Mouse (Mus musculus): ENCODE measurements around the gene Zfp511. TPM values are rescaled to one million over a fixed set of nuclear protein-coding genes. Genes with fewer than 3 reads are reported as not detected.

The Zfp511 gene
- total RNA-seq, 1 experiment from 2014 or later, result 31.4 TPM

GRCm38 (mm10) chr7:140045546-140045945, 9.4 kb downstream of the Zfp511 start:
- no peak for ATAC-seq (replicated peaks; ENCODE audit: insufficient number of reproducible peaks, low FRiP score, low TSS enrichment, poor library complexity, severe bottlenecking)

GRCm38 (mm10) chr7:140047811-140048311, 11.7 kb downstream of the Zfp511 start:
- ATAC-seq (replicated peaks; ENCODE audit: insufficient number of reproducible peaks, low FRiP score, low TSS enrichment, poor library complexity, severe bottlenecking), result 0 out of 2 replicates have a peak, but pooled peaks have one; percentile 15

- no peak for ATAC-seq (replicated peaks; ENCODE audit: insufficient number of reproducible peaks, low FRiP score, low TSS enrichment, poor library complexity, severe bottlenecking)
Observed at GRCm38 (mm10) chr7:140048361-140049114, 12.3 kb downstream of the Zfp511 start, which contains the start of gene Msx3. TSS of gene Msx3 (minus strand) at chr7:140049089.

- ATAC-seq (replicated peaks; ENCODE audit: insufficient number of reproducible peaks, low FRiP score, low TSS enrichment, poor library complexity, severe bottlenecking), result no peak
Observed at GRCm38 (mm10) chr7:140049115-140049689, 13.0 kb downstream of the Zfp511 start.

- no peak for ATAC-seq (replicated peaks; ENCODE audit: insufficient number of reproducible peaks, low FRiP score, low TSS enrichment, poor library complexity, severe bottlenecking)
Observed at GRCm38 (mm10) chr7:140054124-140054523, 17.9 kb downstream of the Zfp511 start.

DNA sequence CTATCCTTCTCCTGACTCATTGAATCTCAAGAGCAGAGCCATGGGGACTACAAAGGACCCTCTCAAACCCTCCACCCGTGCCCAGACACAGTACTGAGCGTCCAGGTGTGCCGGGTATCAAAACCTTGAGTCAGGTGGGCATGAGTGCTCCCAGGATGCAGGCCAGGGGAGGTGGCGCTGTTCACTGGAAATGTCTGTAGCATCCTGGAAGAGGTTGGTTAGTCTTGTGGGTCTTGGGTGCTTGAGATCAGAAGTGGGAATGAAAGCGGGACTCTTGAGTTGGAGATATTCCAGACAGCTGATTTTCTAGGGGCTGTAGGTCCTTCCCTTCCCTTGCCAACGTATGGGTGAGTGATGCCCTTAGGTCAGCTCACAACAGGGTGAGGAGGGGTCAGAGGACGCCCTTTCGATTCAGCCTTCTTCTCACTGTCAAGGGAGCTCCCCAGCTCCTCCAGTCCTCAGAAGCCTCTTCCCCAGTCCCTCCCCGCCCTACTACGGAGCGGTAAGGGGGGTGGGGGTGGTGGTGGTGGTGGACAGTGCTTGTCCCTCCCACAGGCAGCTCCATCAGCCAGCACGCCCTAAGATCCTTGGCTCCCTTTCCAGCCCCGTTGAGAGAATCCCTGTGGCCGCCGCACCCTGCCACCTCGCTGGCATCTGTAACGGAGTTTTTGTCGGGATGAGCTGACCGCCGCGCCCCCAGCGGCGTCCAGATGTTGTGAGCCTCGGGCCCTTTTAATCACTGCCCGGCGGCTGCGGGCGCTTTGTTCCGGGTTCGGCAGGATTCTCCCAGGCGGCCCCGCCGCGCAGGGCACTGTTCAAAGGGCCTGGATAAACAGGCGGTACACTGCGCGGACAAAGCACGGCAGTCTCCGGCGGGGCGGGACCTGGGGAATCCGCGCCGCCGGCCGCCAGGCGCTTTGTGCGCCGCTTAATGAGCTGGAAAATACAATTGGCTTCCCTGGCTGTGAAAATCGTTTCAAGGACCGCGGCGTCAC, 21.5 kb downstream of the Zfp511 start:
- ATAC-seq (replicated peaks; ENCODE audit: insufficient number of reproducible peaks, low FRiP score, low TSS enrichment, poor library complexity, severe bottlenecking), result no peak

GRCm38 (mm10) chr7:140058528-140058927, 22.3 kb downstream of the Zfp511 start:
- ATAC-seq (replicated peaks; ENCODE audit: insufficient number of reproducible peaks, low FRiP score, low TSS enrichment, poor library complexity, severe bottlenecking), result no peak

GRCm38 (mm10) chr7:140059601-140060000, 23.4 kb downstream of the Zfp511 start:
- ATAC-seq (replicated peaks; ENCODE audit: insufficient number of reproducible peaks, low FRiP score, low TSS enrichment, poor library complexity, severe bottlenecking), result no peak

- ATAC-seq (replicated peaks; ENCODE audit: insufficient number of reproducible peaks, low FRiP score, low TSS enrichment, poor library complexity, severe bottlenecking), result no peak
Observed at GRCm38 (mm10) chr7:140060936-140061831, 25.0 kb downstream of the Zfp511 start.

GRCm38 (mm10) chr7:140061832-140062130, 25.6 kb downstream of the Zfp511 start:
- ATAC-seq (replicated peaks; ENCODE audit: insufficient number of reproducible peaks, low FRiP score, low TSS enrichment, poor library complexity, severe bottlenecking), result no peak

GRCm38 (mm10) chr7:140062307-140062706, 26.1 kb downstream of the Zfp511 start:
- ATAC-seq (replicated peaks; ENCODE audit: insufficient number of reproducible peaks, low FRiP score, low TSS enrichment, poor library complexity, severe bottlenecking), result no peak

DNA sequence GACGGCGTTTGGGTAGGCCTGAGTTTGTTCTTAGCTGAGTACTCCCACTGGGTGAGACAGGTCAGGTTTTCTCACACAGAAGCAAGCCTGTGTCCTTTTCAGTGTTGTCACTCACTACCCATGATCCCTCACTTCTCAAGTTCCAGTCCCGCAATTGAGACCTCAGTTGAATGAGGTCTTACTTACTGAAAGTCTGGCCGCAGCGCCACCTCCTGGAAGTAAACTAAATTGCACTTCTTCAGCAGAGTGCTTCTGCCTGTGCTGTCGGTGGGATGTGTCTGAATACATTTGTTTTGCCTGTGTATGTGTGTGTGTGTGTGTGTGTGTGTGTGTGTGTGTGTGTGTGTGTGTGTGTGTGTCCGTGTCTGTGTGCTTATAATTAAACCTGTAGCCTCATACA, 26.9 kb downstream of the Zfp511 start:
- peak; percentile 52; the same call in 1 of the 2 replicates for ATAC-seq (replicated peaks; ENCODE audit: insufficient number of reproducible peaks, low FRiP score, low TSS enrichment, poor library complexity, severe bottlenecking)

GRCm38 (mm10) chr7:140067397-140067796, 31.2 kb downstream of the Zfp511 start:
- ATAC-seq (replicated peaks; ENCODE audit: insufficient number of reproducible peaks, low FRiP score, low TSS enrichment, poor library complexity, severe bottlenecking), result no peak

- peak; percentile 57 for ATAC-seq (replicated peaks; ENCODE audit: insufficient number of reproducible peaks, low FRiP score, low TSS enrichment, poor library complexity, severe bottlenecking)
Observed at GRCm38 (mm10) chr7:140070042-140070711, 34.0 kb downstream of the Zfp511 start.

DNA sequence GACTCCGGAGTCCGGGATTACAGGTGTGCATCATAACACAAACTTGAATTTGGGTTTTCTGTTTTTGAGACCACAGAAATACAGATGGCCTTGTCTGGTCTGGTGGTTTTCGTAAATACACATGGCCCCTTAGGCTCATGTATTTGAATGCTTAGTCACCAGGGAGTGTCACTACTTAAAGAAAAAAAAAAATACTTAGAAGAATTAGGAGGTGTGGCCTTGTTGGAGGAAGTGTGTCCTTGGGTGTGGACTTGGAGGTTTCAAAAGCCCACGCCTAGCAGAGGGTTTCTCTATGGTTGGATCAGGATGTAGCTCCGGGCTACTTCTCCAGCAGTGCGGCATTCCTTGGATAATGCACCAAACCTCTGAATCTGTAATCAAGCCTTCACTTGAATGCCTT, 41.5 kb downstream of the Zfp511 start:
- peak; percentile 51 for ATAC-seq (replicated peaks; ENCODE audit: insufficient number of reproducible peaks, low FRiP score, low TSS enrichment, poor library complexity, severe bottlenecking)

DNA sequence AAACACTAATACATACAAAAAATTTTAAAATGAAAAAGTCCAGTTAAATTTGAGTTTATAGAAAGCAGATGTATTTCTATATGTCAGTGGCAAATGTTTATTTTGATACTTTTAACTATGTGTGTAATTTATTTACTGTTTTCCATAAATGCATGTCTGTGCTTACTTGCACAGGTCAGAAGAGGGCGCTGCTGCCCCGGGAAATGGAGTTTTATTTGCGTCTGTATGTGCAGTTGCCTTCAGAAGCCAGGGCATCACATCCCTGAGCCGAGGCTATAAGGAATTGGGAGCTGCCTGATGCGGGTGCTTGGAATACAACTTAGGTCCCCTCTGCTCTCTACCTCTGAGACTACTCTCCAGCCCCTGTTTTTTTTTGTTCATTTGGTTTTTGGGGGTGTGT, 42.5 kb downstream of the Zfp511 start:
- ATAC-seq (replicated peaks; ENCODE audit: insufficient number of reproducible peaks, low FRiP score, low TSS enrichment, poor library complexity, severe bottlenecking), result 0 out of 2 replicates have a peak, but pooled peaks have one; percentile 41

- no peak for ATAC-seq (replicated peaks; ENCODE audit: insufficient number of reproducible peaks, low FRiP score, low TSS enrichment, poor library complexity, severe bottlenecking)
Observed at GRCm38 (mm10) chr7:140080503-140081156, 44.4 kb downstream of the Zfp511 start.
